Mouse (Mus musculus): ENCODE measurements at regions not wholly inside any gene's neighbourhood (a gene's known extent, or its start where the extent isn't known, plus 50 kb on each side); places are given as distances from the start of the nearest gene placed in this dataset.

- WGBS = 67% methylated on average over 3 of the region's 3 CpGs
- Histone ChIP-seq H3K4me3 (ENCODE audit: low read depth, low read length) (no peak overlapping the region), H3K27me3 (ENCODE audit: control insufficient read depth, insufficient read depth, low read depth, low read length) (peaks cover 11% of the 10 kb centered on the region), H3K9me3 (replicated peaks; ENCODE audit: control insufficient read depth, low read length, poor library complexity, severe bottlenecking) (no peaks in the 10 kb centered on the region), H3K4me2 (ENCODE audit: low read length) (no peak overlapping the region), H3K4me1 (ENCODE audit: control insufficient read depth, insufficient read depth, low read length) (peaks cover 5% of the 10 kb centered on the region; the same call in 1 of the 2 replicates), H3K36me3 (ENCODE audit: control insufficient read depth, insufficient read depth, low read length) (no peaks in the 10 kb centered on the region), H3K27ac (ENCODE audit: low read length) (no peak overlapping the region), H3K9ac (ENCODE audit: low read depth, low read length) (no peak overlapping the region)
- ATAC-seq = no peak
These were observed 170.9 kb upstream of the 1700066M21Rik start for GRCm38 (mm10) chr1:57206496-57206895.

GRCm38 (mm10) chr1:57206944-57207343 lies 170.5 kb upstream of the 1700066M21Rik start:
- Histone ChIP-seq H3K27me3 (ENCODE audit: control insufficient read depth, insufficient read depth, low read depth, low read length) (peaks cover 11% of the 10 kb centered on the region), H3K36me3 (ENCODE audit: control insufficient read depth, insufficient read depth, low read length) (no peaks in the 10 kb centered on the region), H3K9me3 (replicated peaks; ENCODE audit: control insufficient read depth, low read length, poor library complexity, severe bottlenecking) (no peaks in the 10 kb centered on the region), H3K27ac (ENCODE audit: low read length) (no peak overlapping the region), H3K4me3 (ENCODE audit: low read depth, low read length) (no peak overlapping the region), H3K4me1 (ENCODE audit: control insufficient read depth, insufficient read depth, low read length) (peaks cover 5% of the 10 kb centered on the region; the same call in 1 of the 2 replicates), H3K9ac (ENCODE audit: low read depth, low read length) (no peak overlapping the region), H3K4me2 (ENCODE audit: low read length) (no peak overlapping the region)
- WGBS = 25% methylated on average over 1 of the region's 1 CpGs
- no peak for ATAC-seq

- no peak overlapping the region for H3K27ac ChIP-seq (ENCODE audit: low read length)
- no peaks in the 10 kb centered on the region for H3K36me3 ChIP-seq (ENCODE audit: control insufficient read depth, insufficient read depth, low read length)
These were observed 169.0 kb upstream of the 1700066M21Rik start for GRCm38 (mm10) chr1:57208415-57208814.

GRCm38 (mm10) chr1:57209281-57209680 lies 168.1 kb upstream of the 1700066M21Rik start:
- H3K9ac ChIP-seq (ENCODE audit: low read depth, low read length) = no peak overlapping the region
- no peaks in the 10 kb centered on the region for H3K9me3 ChIP-seq (replicated peaks; ENCODE audit: control insufficient read depth, low read length, poor library complexity, severe bottlenecking)
- H3K36me3 ChIP-seq (ENCODE audit: control insufficient read depth, insufficient read depth, low read length) = no peaks in the 10 kb centered on the region
- no peak for ATAC-seq
- no peak overlapping the region for H3K4me2 ChIP-seq (ENCODE audit: low read length)
- no peak overlapping the region for H3K27ac ChIP-seq (ENCODE audit: low read length)
- peaks cover 10% of the 10 kb centered on the region for H3K27me3 ChIP-seq (ENCODE audit: control insufficient read depth, insufficient read depth, low read depth, low read length)
- WGBS = 69% methylated on average over 2 of the region's 2 CpGs
- H3K4me3 ChIP-seq (ENCODE audit: low read depth, low read length) = no peak overlapping the region
- H3K4me1 ChIP-seq (ENCODE audit: control insufficient read depth, insufficient read depth, low read length) = peaks cover 6% of the 10 kb centered on the region; the same call in 1 of the 2 replicates

More at GRCm38 (mm10) chr1:57208415-57208814, 169.0 kb upstream of the 1700066M21Rik start:
- Histone ChIP-seq H3K9me3 (replicated peaks; ENCODE audit: control insufficient read depth, low read length, poor library complexity, severe bottlenecking) (no peaks in the 10 kb centered on the region), H3K4me1 (ENCODE audit: control insufficient read depth, insufficient read depth, low read length) (peaks cover 5% of the 10 kb centered on the region; the same call in 1 of the 2 replicates), H3K4me2 (ENCODE audit: low read length) (no peak overlapping the region), H3K27me3 (ENCODE audit: control insufficient read depth, insufficient read depth, low read depth, low read length) (peaks cover 11% of the 10 kb centered on the region), H3K4me3 (ENCODE audit: low read depth, low read length) (no peak overlapping the region), H3K9ac (ENCODE audit: low read depth, low read length) (no peak overlapping the region)
- 86% methylated on average over 9 of the region's 9 CpGs for WGBS
- ATAC-seq = no peak

- Histone ChIP-seq H3K36me3 (ENCODE audit: control insufficient read depth, insufficient read depth, low read length) (no peaks in the 10 kb centered on the region), H3K4me1 (ENCODE audit: control insufficient read depth, insufficient read depth, low read length) (peaks cover 3% of the 10 kb centered on the region; the same call in 1 of the 2 replicates), H3K4me3 (ENCODE audit: low read depth, low read length) (no peak overlapping the region), H3K9me3 (replicated peaks; ENCODE audit: control insufficient read depth, low read length, poor library complexity, severe bottlenecking) (no peaks in the 10 kb centered on the region), H3K27me3 (ENCODE audit: control insufficient read depth, insufficient read depth, low read depth, low read length) (peaks cover 8% of the 10 kb centered on the region), H3K27ac (ENCODE audit: low read length) (no peak overlapping the region), H3K9ac (ENCODE audit: low read depth, low read length) (no peak overlapping the region), H3K4me2 (ENCODE audit: low read length) (no peak overlapping the region)
- no peak for ATAC-seq
- 48% methylated on average over 2 of the region's 2 CpGs for WGBS
These were observed 166.4 kb upstream of the 1700066M21Rik start for GRCm38 (mm10) chr1:57211046-57211445.

GRCm38 (mm10) chr1:57213428-57213874 lies 164.0 kb upstream of the 1700066M21Rik start:
- Histone ChIP-seq H3K27ac (ENCODE audit: low read length) (0 out of 2 replicates have a peak overlapping the region, but pooled peaks have one; percentile 10), H3K4me1 (ENCODE audit: control insufficient read depth, insufficient read depth, low read length) (peaks cover 3% of the 10 kb centered on the region; the same call in 1 of the 2 replicates), H3K36me3 (ENCODE audit: control insufficient read depth, insufficient read depth, low read length) (no peaks in the 10 kb centered on the region), H3K4me2 (ENCODE audit: low read length) (peak overlapping the region; percentile 45), H3K27me3 (ENCODE audit: control insufficient read depth, insufficient read depth, low read depth, low read length) (peaks cover 3% of the 10 kb centered on the region), H3K9ac (ENCODE audit: low read depth, low read length) (no peak overlapping the region), H3K9me3 (replicated peaks; ENCODE audit: control insufficient read depth, low read length, poor library complexity, severe bottlenecking) (no peaks in the 10 kb centered on the region), H3K4me3 (ENCODE audit: low read depth, low read length) (no peak overlapping the region)
- ATAC-seq = peak; percentile 54
- 23% methylated on average over 16 of the region's 16 CpGs for WGBS

- Histone ChIP-seq H3K4me3 (ENCODE audit: low read depth, low read length) (no peak overlapping the region), H3K9me3 (replicated peaks; ENCODE audit: control insufficient read depth, low read length, poor library complexity, severe bottlenecking) (no peaks in the 10 kb centered on the region), H3K4me2 (ENCODE audit: low read length) (no peak overlapping the region), H3K4me1 (ENCODE audit: control insufficient read depth, insufficient read depth, low read length) (peaks cover 3% of the 10 kb centered on the region; the same call in 1 of the 2 replicates), H3K27me3 (ENCODE audit: control insufficient read depth, insufficient read depth, low read depth, low read length) (no peaks in the 10 kb centered on the region; the same call in 1 of the 2 replicates), H3K36me3 (ENCODE audit: control insufficient read depth, insufficient read depth, low read length) (no peaks in the 10 kb centered on the region), H3K9ac (ENCODE audit: low read depth, low read length) (no peak overlapping the region), H3K27ac (ENCODE audit: low read length) (no peak overlapping the region)
- WGBS = 65% methylated on average over 2 of the region's 2 CpGs
- no peak for ATAC-seq
These were observed 163.2 kb upstream of the 1700066M21Rik start for GRCm38 (mm10) chr1:57214266-57214665.

GRCm38 (mm10) chr1:57217656-57218055 lies 159.8 kb upstream of the 1700066M21Rik start:
- Histone ChIP-seq H3K4me1 (ENCODE audit: control insufficient read depth, insufficient read depth, low read length) (peaks cover 3% of the 10 kb centered on the region; the same call in 1 of the 2 replicates), H3K9me3 (replicated peaks; ENCODE audit: control insufficient read depth, low read length, poor library complexity, severe bottlenecking) (no peaks in the 10 kb centered on the region), H3K36me3 (ENCODE audit: control insufficient read depth, insufficient read depth, low read length) (no peaks in the 10 kb centered on the region), H3K27ac (ENCODE audit: low read length) (no peak overlapping the region), H3K27me3 (ENCODE audit: control insufficient read depth, insufficient read depth, low read depth, low read length) (no peaks in the 10 kb centered on the region), H3K4me3 (ENCODE audit: low read depth, low read length) (no peak overlapping the region), H3K4me2 (ENCODE audit: low read length) (no peak overlapping the region), H3K9ac (ENCODE audit: low read depth, low read length) (no peak overlapping the region)
- ATAC-seq = no peak
- WGBS = 69% methylated on average over 8 of the region's 8 CpGs

GRCm38 (mm10) chr1:57218127-57218526 lies 159.3 kb upstream of the 1700066M21Rik start:
- H3K9ac ChIP-seq (ENCODE audit: low read depth, low read length) = no peak overlapping the region
- WGBS = 33% methylated on average over 2 of the region's 2 CpGs
- ATAC-seq = no peak

More at GRCm38 (mm10) chr1:57218127-57218526, 159.3 kb upstream of the 1700066M21Rik start:
- Histone ChIP-seq H3K27me3 (ENCODE audit: control insufficient read depth, insufficient read depth, low read depth, low read length) (no peaks in the 10 kb centered on the region), H3K4me1 (ENCODE audit: control insufficient read depth, insufficient read depth, low read length) (peaks cover 3% of the 10 kb centered on the region; the same call in 1 of the 2 replicates), H3K27ac (ENCODE audit: low read length) (no peak overlapping the region), H3K36me3 (ENCODE audit: control insufficient read depth, insufficient read depth, low read length) (no peaks in the 10 kb centered on the region), H3K4me3 (ENCODE audit: low read depth, low read length) (no peak overlapping the region), H3K9me3 (replicated peaks; ENCODE audit: control insufficient read depth, low read length, poor library complexity, severe bottlenecking) (no peaks in the 10 kb centered on the region), H3K4me2 (ENCODE audit: low read length) (no peak overlapping the region)
